Mouse (Mus musculus) granulocyte monocyte progenitor cell, adult 5-6 weeks (primary cell): ENCODE results near the gene Sbds. TPM values are rescaled to one million over a fixed set of nuclear protein-coding genes. Genes with fewer than 3 reads are reported as not detected.

Experiments
- ATAC-seq: replicated peaks from 2 replicates; pipeline ENCODE4 v1.8.0; 2016; ENCODE audit warnings: mild to moderate bottlenecking, moderate TSS enrichment, inconsistent platforms; ENCODE audit not compliant: poor library complexity, severe bottlenecking
- total RNA-seq, 2 experiments: library from RNA; stranded (forward) in 1 of 2; stranded (reverse) in 1 of 2; fragments of 200-712, 200-1000 nt in 1 of 2; fragments of >200 nt in 1 of 2; fragmentation: Nextera tagmentation in 1 of 2; gene quantifications; 2 replicates each; pipeline ENCODE4 v1.2.3; 2014 to 2017

Gene Sbds
- total RNA-seq, 2 experiments from 2014 or later = 52.4 to 101 TPM

DNA sequence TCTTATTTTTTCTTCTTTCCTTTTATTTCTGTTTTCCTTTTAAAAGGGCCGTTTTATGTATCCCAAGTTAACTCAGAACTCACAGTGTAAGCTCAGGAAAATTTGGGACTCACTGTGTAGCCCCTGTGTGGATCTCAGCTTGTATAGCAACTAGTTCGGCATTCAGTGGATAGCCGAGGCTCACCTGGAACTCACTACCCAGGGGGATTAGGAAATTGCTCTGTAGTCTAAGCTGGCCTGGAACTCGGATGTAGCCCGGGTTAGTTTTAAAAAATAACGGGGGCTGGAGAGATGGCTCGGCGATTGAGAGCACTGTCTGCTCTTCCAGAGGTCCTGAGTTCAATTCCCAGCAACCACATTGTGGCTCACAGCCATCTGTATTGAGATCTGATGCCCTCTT is 2.0 kb upstream of the Sbds start:
- ATAC-seq = no peak

DNA sequence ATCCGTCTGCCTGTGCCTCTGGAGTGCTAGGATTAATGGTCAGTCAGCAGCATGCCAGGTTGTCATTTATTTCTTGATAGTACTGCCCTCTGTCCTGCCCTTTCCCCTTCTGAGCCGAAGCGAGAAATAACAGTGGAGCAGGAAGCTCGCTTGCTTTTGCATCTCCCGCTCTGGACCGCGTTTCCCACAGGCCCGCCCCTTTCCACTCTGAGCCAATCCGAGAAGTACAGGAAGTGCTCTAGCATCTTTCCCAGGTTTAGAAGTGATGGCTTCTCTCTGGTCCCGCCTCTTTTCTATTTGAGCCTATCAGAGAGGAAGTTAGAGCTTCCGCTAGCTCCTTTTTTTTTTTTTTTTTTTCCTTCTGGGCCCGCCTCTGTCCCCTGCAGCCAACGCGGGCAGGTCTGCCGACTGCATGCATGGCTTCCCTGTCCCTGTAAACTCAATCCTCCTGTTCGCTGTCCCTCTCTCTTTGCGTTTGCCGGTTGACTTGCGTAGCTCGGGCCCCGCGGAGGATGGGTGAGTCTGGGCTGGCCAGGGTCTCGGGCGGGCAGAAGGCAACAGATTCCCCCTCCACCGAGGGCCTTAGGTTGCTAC is 1.4 kb upstream of the Sbds start:
- peak; percentile 79 for ATAC-seq

DNA sequence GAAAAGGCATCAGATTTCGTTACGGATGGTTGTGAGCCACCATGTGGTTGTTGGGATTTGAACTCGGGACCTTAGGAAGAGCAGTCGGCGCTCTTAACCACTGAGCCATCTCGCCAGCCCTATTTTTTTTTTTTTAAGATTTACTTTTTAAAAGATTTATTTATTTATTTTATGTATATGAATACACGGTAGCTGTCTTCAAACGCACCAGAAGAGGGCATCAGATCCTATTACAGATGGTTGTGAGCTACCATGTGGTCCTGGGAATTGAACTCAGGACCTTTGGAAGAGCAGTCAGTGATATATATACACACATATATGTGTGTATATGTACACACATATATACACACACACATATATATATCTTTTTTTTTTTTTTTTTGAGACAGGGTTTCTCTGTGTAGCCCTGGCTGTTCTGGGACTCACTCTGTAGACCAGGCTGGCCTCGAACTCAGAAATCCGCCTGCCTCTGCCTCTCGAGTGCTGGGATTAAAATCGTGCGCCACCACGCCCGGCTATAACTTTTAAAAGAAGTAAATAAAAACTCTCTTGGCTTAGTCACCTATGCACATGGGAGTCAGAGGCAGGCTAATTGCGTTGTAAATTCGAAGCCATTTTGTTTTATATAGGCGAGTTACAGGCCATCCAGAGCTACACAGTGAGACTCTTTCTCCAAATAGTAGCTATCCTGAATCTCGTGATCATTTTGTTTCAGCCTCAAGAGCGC is 632 bp upstream of the Sbds start:
- ATAC-seq = 0 out of 2 replicates have a peak, but pooled peaks have one; percentile 1

DNA sequence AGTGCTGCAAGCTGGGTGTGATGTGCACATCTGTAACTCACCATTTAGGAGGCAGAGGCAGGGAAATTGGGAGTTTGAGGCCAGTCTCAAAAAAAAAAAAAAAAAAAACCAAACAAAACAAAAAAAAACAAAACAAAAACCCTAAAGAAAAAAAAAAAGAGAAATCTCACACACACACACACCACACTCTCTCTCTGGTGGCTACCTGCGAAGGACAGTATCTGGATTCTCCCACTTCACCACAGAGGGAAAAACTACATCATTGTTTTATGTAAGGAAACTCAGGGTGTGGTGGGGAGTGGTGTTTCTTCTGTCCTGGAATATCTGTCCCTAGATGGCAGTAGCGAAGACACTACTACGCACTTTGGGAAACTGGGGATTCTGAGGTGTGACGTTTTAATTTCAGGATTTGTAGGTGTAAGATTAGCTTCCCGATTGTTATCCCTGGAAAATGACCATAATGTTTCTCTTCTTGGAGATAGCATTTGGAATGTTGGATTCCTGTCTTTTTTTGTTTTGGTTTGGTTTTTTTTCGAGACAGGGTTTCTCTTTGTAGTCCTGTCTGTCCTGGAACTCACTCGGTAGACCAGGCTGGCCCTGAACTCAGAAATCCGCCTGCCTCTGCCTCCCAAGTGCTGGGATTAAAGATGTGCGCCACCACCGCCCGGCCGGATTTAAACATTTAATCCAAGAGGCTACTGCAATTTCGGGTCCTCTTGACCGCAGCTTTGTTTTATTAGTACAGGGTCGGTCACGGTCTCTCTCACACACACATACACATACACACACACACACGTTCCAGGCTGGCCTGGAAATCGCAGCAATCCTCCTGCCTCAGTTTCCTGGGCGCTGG is 940 bp downstream of the Sbds start:
- peak; percentile 8; the same call in 1 of the 2 replicates for ATAC-seq

DNA sequence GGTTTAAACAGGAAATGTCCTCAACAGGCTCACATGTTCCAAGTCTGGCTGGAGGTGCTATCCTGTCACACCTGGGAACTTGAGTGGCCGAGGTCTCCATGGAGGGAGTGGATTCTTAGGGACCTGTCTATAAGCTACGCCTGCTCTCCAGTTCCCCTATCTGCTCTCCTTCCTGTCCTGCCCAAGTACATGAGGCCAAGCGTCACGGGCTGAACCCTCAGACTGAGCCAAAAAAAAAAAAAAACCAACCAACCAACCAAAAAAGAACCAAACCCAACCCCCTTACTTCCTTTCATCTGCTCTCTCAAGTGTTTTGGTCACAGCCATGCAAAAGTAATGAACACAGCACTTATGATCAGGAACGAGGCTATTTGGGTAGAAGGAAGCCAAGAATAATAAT is 7.5 kb downstream of the Sbds start:
- ATAC-seq = peak; percentile 59

DNA sequence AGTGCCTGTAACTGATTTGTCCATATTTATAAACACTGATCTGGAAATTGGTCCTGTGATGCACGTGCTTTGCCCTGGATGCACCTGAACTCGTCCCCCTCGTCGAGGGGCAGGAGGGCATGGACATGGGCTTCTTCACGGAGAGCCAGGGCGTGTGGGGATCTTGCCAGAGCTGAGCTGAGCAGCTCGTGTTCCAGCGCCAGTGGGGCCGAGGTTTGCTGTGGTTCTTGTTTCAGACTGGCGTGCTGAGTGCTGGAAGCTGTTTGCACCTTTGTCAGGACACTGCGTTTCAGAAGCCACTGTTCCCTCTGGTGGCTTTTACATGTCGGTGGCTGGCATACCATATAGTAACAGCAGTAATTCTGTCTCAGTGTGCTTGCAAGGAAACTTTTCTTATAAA is 13.9 kb downstream of the Sbds start:
- no peak for ATAC-seq

DNA sequence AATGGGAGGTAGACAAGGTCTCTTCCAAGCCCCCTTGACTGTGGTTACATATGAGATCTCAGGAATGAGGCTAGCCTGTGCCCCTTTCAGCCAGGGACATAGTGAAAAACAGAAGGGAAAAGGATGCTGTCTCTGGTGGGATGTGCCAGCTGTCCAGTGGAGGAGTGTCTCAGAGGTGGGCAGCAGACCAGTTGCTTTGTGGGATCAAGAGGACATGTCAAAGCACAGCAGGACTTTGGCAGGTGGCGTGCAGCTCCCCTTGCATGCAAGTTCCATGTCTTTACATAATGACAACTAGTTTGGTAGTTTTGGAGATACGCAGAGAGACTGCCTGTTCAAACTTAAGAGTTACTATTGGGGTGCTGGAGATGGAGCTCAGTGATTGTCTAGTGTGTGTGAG is 15.5 kb downstream of the Sbds start:
- ATAC-seq = no peak

DNA sequence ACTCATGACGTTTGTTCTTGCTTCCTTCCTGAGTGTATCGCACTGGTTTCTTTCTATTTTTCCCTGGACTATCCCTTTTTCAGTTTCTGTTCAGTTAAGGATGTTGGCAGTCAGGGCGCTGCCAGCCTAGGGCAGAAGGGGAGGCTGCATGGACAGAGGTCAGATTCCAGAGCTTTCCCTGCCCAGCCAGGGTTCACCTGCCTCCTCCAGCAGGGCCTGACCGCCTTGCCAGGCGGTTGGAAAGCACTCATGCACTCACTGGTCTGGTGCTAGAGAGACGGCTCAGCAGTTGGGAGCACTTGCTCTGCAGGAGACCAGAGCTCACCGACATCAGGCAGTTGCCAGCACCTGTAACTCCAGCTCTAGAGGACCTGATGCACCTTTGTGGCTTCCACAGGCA is 16.1 kb downstream of the Sbds start:
- ATAC-seq = no peak

DNA sequence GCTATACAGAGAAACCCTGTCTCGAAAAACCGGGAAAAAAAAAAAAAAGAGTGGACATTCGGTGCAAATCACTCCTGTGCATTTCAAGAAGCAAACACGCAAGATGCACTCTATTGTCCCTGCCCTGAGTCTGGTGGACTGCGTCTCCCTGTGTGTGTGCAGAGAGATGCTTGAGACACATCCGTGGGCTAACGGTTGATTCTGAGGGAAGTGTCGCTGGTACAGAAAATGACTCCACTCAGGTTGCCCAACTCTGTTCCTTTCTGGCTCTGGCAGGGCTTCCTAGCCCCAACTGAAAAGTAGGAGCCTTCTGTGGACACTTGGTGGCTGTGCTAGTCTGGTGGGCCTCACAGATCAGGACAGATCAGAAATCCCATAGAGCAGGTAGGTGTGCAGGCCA is 19.0 kb downstream of the Sbds start:
- ATAC-seq = peak; percentile 89

DNA sequence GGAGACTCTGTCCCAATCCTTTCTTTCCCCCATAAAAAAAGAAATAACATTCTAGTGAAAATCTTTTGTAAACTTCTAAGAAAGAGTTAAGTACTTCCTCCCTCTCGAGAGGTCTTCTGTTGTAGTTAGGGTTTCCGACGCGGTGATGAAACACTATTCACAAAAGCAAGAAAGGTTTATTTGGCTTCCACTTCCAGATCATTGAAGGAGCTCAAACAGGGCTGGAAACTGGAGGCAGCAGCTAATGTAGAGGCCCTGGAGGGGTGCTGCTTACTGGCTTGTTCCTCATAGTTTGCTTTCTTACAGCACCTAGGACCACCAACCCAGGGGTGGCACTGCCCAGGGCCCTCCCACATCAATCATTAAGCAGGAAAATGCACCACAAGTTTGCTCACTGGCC is 27.2 kb downstream of the Sbds start:
- ATAC-seq = peak; percentile 70

DNA sequence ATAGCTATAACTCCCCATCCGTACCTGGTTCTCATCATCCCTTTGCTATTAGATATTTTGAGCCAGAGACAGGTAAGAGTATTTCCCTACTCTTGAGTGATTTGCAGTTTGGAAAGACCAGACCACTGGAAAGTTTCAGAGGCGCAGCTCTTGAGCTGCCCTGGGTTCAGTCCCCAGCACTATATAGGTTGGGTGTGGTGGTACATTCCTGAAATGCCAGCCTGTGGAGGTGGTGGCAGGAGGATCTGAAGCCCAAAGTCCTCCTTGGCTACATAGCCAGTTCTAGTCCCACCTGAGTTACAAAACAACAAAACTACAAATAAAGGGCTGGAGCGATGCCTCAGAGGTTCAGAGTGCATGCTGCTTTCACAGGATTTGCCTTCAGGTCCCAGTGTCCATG is 28.5 kb downstream of the Sbds start:
- ATAC-seq = no peak

DNA sequence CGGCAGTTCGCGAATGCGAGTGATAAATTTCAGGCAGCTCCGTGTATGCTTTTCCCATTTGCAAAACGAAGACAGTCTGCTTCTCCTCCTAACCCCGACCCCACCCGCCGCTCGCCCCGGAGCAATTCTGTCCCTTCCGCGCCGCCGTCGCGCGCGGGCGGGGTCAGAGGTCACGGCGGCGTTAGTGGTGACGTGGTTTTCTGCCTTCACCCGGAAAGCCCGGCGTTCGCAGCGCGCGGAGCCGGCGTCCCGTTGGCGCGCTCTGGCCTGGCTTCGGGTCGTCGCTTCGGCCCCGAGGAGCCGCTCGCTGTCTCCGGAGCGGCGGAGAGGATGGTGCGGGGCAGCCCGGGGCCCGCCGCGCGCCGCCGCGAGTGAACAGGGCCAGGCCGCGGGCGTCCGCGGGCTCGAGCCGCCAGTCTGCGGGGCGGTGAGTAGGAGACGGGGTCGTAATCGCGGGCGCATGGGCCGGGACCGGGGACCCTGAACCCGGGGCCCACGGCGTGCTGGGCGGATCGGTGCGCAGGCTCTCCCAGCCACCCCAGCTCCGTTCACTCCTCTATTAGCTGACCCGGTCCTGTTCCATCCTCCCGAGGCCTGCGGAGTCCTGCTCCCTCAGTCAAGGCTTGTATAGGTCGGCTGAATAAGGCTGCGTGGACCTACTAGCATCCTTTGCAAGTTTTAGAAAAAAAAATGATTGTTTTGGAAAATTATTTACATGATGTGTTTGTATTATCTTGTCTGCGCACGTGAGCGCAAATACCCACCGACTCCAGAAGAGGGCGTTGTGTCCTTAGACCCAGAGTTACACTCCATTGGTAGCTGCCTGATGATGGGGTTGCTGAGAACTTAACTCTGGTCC is 33.0 kb downstream of the Sbds start:
- peak; percentile 87 for ATAC-seq

DNA sequence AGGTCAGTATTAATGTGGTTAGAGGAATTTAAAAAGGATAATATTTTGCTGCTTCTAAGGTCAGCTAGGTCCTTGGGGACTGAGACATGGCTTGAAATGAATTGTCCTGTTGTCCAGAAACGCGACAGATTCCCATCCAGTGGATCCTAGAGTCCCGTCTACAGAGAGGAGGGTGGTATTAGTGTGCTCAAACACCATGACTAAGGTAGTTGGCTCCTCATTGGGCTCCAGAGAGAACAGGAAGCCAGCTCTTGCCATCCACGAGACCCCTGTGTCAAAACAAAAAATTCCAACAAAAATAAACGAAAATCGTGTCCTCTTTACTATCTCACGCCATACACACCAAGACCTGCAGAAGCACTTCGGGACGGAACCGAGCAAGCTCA is 33.6 kb downstream of the Sbds start:
- ATAC-seq = peak; percentile 52

DNA sequence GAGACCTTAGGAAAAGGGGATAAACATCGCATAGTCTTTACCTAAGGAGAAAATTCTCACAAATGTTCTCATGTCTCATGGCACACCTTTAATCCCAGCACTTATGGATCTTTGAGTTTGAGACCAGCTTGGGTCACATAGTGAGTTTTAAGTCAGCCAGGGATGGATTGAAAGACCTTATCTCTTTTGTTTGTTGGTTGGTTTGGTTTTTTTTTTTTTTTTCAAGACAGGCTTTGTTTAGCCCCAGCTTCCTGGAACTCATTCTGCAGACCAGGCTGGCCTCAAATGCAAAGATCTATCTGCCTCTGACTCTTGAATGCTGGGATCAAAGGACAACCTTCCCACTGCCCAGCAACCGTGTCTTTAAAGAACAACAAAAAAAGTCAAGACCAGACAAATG is 34.0 kb downstream of the Sbds start:
- ATAC-seq = no peak

DNA sequence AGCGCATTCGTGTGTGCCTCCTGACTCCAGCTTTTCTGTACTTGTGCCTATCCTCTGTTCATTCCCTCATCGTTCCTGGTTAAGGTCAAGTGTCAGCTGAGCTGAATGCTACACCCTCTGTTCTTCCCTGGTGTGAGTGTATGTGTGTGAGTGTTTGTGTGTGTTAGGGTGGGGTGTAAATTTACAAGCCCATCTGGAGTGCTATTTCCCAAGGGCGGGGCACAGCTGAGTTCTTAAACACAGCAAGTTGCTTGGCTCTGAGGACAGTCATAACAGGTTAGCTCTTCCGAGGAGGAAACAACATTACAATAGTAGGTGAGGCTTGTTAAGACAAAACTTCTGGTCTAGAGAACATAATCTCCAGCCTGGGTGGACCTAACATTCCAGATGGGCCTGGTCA is 37.0 kb downstream of the Sbds start:
- no peak for ATAC-seq

DNA sequence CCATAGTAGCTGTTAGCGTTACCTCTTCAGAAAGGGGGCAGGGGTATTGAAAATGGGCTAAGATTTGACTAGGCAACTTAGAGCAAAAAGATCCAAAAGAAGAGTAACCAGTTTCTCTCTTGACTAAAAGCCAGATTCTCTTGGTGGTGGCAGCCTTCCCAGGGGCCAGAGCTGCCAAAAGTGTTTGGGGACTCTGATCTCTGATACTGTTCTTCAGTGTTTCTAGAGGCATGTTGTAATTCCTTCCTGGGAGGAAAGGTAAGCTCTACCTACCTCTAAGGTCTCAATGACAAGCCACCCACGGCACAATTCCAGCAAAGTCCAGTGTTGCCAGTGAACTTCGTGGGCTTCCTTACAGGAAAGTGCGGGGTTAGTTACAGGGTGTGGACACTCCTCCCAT is 37.9 kb downstream of the Sbds start:
- no peak for ATAC-seq

DNA sequence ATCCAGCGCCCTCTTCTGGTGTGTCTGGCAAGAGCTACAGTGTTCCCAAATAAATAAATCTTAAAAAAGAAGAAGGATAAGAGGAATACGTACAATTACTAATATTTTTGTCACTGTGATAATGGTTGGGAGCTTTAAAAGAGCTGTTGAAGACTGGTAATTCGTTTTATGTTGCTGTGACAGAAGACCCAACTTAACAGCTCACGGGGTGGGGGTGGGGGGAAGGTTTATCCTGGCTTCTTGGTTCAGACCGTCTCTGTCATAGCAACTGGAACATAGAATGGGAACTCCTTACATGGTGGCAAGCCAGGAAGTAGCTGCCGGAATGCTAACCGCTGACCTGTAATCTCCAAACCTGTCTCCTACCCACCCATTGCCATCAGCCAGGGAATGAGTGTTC is 38.5 kb downstream of the Sbds start, which contains the start of gene Tmem248:
Gene Tmem248 (plus strand): TSS at position 301 of the 400 bp plus-strand sequence.
- ATAC-seq = no peak

DNA sequence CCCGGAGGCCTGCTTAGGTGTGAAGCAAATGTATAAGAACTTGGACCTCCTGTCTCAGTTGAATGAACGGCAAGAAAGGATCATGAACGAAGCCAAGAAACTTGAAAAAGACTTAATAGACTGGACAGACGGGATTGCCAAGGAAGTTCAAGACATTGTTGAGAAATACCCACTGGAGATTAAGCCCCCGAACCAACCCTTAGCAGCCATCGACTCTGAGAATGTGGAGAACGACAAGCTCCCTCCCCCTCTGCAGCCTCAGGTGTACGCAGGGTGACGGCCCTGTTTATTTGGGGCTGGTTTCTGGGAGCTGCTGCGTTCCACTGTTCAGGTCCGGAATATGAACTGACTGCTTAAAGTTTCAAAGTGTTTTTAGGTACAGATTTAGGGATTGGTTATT is 42.4 kb downstream of the Sbds start:
- ATAC-seq = no peak

DNA sequence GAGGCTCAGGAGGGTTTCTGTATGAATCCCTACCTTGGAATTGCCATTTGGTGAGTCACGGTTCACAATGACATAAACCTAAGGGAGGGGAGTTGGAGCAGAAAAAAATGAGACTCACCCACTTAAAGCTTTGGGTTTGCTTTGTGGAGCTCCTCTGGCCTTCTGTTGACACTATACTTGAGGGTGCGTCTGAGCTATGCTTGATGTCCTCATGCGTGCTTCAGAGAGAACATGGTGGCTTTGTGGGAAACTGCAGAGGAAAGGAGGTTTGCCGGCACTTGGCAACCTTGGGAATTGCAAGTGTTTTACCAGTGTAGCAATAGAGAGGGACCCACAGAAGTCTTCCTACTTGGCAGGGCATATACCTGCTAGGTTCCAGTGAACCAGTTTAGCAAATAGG is 48.0 kb downstream of the Sbds start:
- ATAC-seq = no peak

DNA sequence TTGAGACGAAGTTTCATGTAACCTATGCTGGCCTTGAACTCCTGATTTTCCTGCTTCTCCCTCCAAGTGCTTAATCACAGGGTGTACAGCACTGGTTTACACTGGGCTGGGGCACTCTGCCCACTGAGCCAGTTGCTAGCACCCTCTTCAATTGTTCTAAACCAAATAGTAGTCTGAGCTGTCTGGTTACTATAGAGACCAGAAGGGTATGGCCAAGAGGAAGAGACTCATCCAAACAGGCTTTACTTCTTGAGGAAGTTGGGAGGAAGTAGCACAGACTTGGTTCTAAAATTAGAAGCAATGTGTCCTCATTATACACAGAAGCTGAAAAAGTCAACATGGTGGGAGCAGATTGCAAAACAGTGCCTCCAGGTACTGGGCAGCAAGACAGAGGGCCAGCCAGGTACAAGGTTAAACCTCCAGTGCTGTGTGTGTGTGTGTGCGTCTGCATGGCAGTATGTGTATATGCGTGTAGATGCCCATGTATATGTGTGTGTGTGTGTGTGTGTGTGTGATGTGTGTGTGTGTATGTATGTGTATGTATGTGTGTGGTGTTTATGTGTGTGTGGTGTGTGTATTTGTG is 49.8 kb downstream of the Sbds start:
- peak; percentile 63 for ATAC-seq
